In the genomic region with DNA sequence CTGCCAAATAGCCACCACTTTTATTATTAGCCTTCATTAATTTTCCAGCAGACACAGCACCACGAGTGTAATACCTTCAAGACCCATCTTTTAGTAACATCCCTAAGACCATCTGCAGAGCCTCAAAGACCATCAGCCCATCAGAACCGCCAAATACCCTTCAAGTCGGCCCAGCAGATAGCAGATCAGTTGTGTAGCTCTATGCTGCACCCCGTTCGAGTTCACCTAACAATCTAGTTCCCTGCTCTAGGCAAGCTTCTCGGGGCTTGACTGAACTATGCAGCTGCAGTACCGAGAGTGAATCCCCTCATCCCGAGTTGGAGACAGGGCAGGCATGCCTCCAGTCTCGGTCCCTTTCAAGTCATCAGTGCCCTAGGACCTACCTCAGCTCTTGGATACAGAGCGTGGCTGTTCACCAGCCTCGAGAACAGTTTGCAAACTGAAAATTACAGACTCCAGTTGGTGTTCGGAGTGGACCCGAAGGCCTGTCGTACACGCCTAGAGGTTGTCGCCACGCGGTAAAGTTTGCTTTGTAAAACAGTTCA, we compare ENCODE assay signal across 8 mouse cellular contexts. TPM values are rescaled to one million over a fixed set of nuclear protein-coding genes. Genes with fewer than 3 reads are reported as not detected.
DNase-seq lines count a peak whose midpoint lies in the region; ATAC-seq and TF ChIP-seq lines count a peak whose summit lies in the region.

No protein-coding gene starts in this region.

- ATAC-seq in kidney, postnatal 0 days (replicated peaks; ENCODE audit: low FRiP score, low read depth), result peak; percentile 52
- no peak; the same call in none of the 2 replicates for ATAC-seq in embryonic facial prominence, embryonic 12.5 days (ENCODE audit: insufficient number of reproducible peaks, insufficient read depth, low FRiP score, low TSS enrichment)
- ATAC-seq in intestine, postnatal 0 days, result peak; percentile 47
- ATAC-seq in neural tube, embryonic 12.5 days (ENCODE audit: low FRiP score, low read depth), result peak; percentile 69

- no peak overlapping the region for H3K27ac ChIP-seq in kidney, postnatal 0 days
- H3K27ac ChIP-seq in embryonic facial prominence, embryonic 12.5 days, result no peak overlapping the region
- no peak overlapping the region for H3K27ac ChIP-seq in intestine, postnatal 0 days (ENCODE audit: low read depth, low read length)
- no peak overlapping the region for H3K27ac ChIP-seq in neural tube, embryonic 12.5 days

- H3K4me2 ChIP-seq in kidney, postnatal 0 days (ENCODE audit: low read length), result peak overlapping the region; percentile 53
- H3K4me2 ChIP-seq in embryonic facial prominence, embryonic 12.5 days (replicated peaks), result peak overlapping the region; percentile 57
- peak overlapping the region; percentile 60 for H3K4me2 ChIP-seq in intestine, postnatal 0 days (replicated peaks; ENCODE audit: low read depth)
- H3K4me2 ChIP-seq in neural tube, embryonic 12.5 days (replicated peaks), result peak overlapping the region; percentile 61

- H3K27me3 ChIP-seq in kidney, postnatal 0 days (ENCODE audit: insufficient read depth, low read length), result no peaks in the 10 kb centered on the region
- H3K27me3 ChIP-seq in embryonic facial prominence, embryonic 12.5 days, result no peaks in the 10 kb centered on the region
- no peaks in the 10 kb centered on the region for H3K27me3 ChIP-seq in intestine, postnatal 0 days (replicated peaks; ENCODE audit: control insufficient read depth, insufficient read depth, low read length)
- H3K27me3 ChIP-seq in neural tube, embryonic 12.5 days (replicated peaks), result no peaks in the 10 kb centered on the region

- H3K4me3 ChIP-seq in kidney, postnatal 0 days (replicated peaks; ENCODE audit: low read depth, low read length), result peak overlapping the region; percentile 44
- peak overlapping the region; percentile 55 for H3K4me3 ChIP-seq in embryonic facial prominence, embryonic 12.5 days
- H3K4me3 ChIP-seq in intestine, postnatal 0 days (ENCODE audit: low read depth, low read length), result peak overlapping the region; percentile 61
- peak overlapping the region; percentile 48 for H3K4me3 ChIP-seq in neural tube, embryonic 12.5 days

- no peaks in the 10 kb centered on the region for H3K36me3 ChIP-seq in kidney, postnatal 0 days (ENCODE audit: insufficient read depth, low read length)
- H3K36me3 ChIP-seq in embryonic facial prominence, embryonic 12.5 days, result peaks cover 3% of the 10 kb centered on the region; the same call in 1 of the 2 replicates
- no peaks in the 10 kb centered on the region for H3K36me3 ChIP-seq in intestine, postnatal 0 days (ENCODE audit: control insufficient read depth, insufficient read depth)
- H3K36me3 ChIP-seq in neural tube, embryonic 12.5 days, result no peaks in the 10 kb centered on the region

- no peaks in the 10 kb centered on the region for H3K4me1 ChIP-seq in kidney, postnatal 0 days (replicated peaks; ENCODE audit: insufficient read depth, low read length)
- no peaks in the 10 kb centered on the region for H3K4me1 ChIP-seq in embryonic facial prominence, embryonic 12.5 days
- no peaks in the 10 kb centered on the region for H3K4me1 ChIP-seq in intestine, postnatal 0 days (replicated peaks; ENCODE audit: control insufficient read depth, insufficient read depth, low read length)
- H3K4me1 ChIP-seq in neural tube, embryonic 12.5 days, result peaks cover 6% of the 10 kb centered on the region

- no peak for TF ChIP-seq CTCF in kidney, postnatal 0 days (IDR thresholded peaks at IDR 0.05; ENCODE audit: low read depth)
- no peak for TF ChIP-seq CTCF in intestine, postnatal 0 days (IDR thresholded peaks at IDR 0.05; ENCODE audit: low read depth)

- peak overlapping the region; percentile 59 for H3K9ac ChIP-seq in kidney, postnatal 0 days (ENCODE audit: low read depth, low read length)
- peak overlapping the region; percentile 58 for H3K9ac ChIP-seq in embryonic facial prominence, embryonic 12.5 days
- H3K9ac ChIP-seq in intestine, postnatal 0 days (ENCODE audit: low read depth, low read length), result peak overlapping the region; percentile 53
- H3K9ac ChIP-seq in neural tube, embryonic 12.5 days, result peak overlapping the region; percentile 54

- no peaks in the 10 kb centered on the region for H3K9me3 ChIP-seq in kidney, postnatal 0 days (replicated peaks; ENCODE audit: low read length)
- H3K9me3 ChIP-seq in embryonic facial prominence, embryonic 12.5 days, result no peaks in the 10 kb centered on the region
- no peaks in the 10 kb centered on the region for H3K9me3 ChIP-seq in intestine, postnatal 0 days (ENCODE audit: control insufficient read depth)
- no peaks in the 10 kb centered on the region for H3K9me3 ChIP-seq in neural tube, embryonic 12.5 days

- peak; percentile 4 for DNase-seq in kidney, postnatal 0 days (ENCODE audit: low spot score)
- DNase-seq in kidney, postnatal 25 days, result no peak
- DNase-seq in embryo, embryonic 10.5 days (ENCODE audit: low spot score), result no peak
- DNase-seq in cerebellum, adult 8-10 months, result no peak
- no peak for DNase-seq in adrenal gland, adult 2 months

- WGBS in kidney, postnatal 0 days, result 28% methylated on average over 18 of the region's 18 CpGs
- WGBS in embryonic facial prominence, embryonic 12.5 days, result 22% methylated on average over 18 of the region's 18 CpGs
- 17% methylated on average over 18 of the region's 18 CpGs for WGBS in intestine, postnatal 0 days
- 16% methylated on average over 18 of the region's 18 CpGs for WGBS in neural tube, embryonic 12.5 days

RNA-seq across cellular contexts. Expression of a gene that starts 0.3 kb away (rescaled TPM):
- 27.7 and 29.2 TPM in 2 replicates for polyA plus RNA-seq in kidney, postnatal 0 days (2015; fragmentation: Nextera tagmentation; extraction: Ambion mirVana)
- polyA plus RNA-seq in embryonic facial prominence, embryonic 12.5 days (2016; fragmentation: Nextera tagmentation; extraction: Ambion mirVana), result 43.1 and 47.0 TPM in 2 replicates
- polyA plus RNA-seq in intestine, postnatal 0 days (2015; fragmentation: Nextera tagmentation; extraction: Ambion mirVana), result 13.1 and 14.1 TPM in 2 replicates
- 45.8 and 46.3 TPM in 2 replicates for polyA plus RNA-seq in neural tube, embryonic 12.5 days (2016; fragmentation: Nextera tagmentation; extraction: Ambion mirVana)
- total RNA-seq in adrenal gland, adult 2 months (2021), result 10 to 100 TPM; 21.7 to 23.5 TPM
- polyA plus RNA-seq in adrenal gland, adult 2 months (2012; rRNA removed), result 26.1 and 37.8 TPM in 2 replicates

RNA-seq across cellular contexts. Expression of a gene that starts 19.1 kb away (rescaled TPM):
- polyA plus RNA-seq in kidney, postnatal 0 days (2015; fragmentation: Nextera tagmentation; extraction: Ambion mirVana), result 0.42 and 0.93 TPM in 2 replicates
- polyA plus RNA-seq in embryonic facial prominence, embryonic 12.5 days (2016; fragmentation: Nextera tagmentation; extraction: Ambion mirVana), result 1.4 and 1.5 TPM in 2 replicates
- 1.1 and 1.3 TPM in 2 replicates for polyA plus RNA-seq in intestine, postnatal 0 days (2015; fragmentation: Nextera tagmentation; extraction: Ambion mirVana)
- polyA plus RNA-seq in neural tube, embryonic 12.5 days (2016; fragmentation: Nextera tagmentation; extraction: Ambion mirVana), result 6.4 and 6.9 TPM in 2 replicates
- under 1 TPM in 1 of 2 experiments, not detected in 1; 0.32 TPM for total RNA-seq in adrenal gland, adult 2 months (2021)
- 0.11 TPM in 1 of 2 replicates, not detected in the other for polyA plus RNA-seq in adrenal gland, adult 2 months (2012; rRNA removed)

RNA-seq across cellular contexts. Expression of a gene that starts 45.5 kb away (rescaled TPM):
- polyA plus RNA-seq in kidney, postnatal 0 days (2015; fragmentation: Nextera tagmentation; extraction: Ambion mirVana), result 7.7 and 8.9 TPM in 2 replicates
- 12.2 and 14.8 TPM in 2 replicates for polyA plus RNA-seq in embryonic facial prominence, embryonic 12.5 days (2016; fragmentation: Nextera tagmentation; extraction: Ambion mirVana)
- 4.3 TPM in 2 replicates for polyA plus RNA-seq in intestine, postnatal 0 days (2015; fragmentation: Nextera tagmentation; extraction: Ambion mirVana)
- polyA plus RNA-seq in neural tube, embryonic 12.5 days (2016; fragmentation: Nextera tagmentation; extraction: Ambion mirVana), result 32.3 and 36.2 TPM in 2 replicates
- total RNA-seq in adrenal gland, adult 2 months (2021), result 1 to 10 TPM; 7.1 to 8.7 TPM
- 38.0 and 43.0 TPM in 2 replicates for polyA plus RNA-seq in adrenal gland, adult 2 months (2012; rRNA removed)

RNA-seq across cellular contexts. Expression of a gene that starts 58.5 kb away (rescaled TPM):
- 50.9 and 54.2 TPM in 2 replicates for polyA plus RNA-seq in kidney, postnatal 0 days (2015; fragmentation: Nextera tagmentation; extraction: Ambion mirVana)
- 28.4 and 30.8 TPM in 2 replicates for polyA plus RNA-seq in embryonic facial prominence, embryonic 12.5 days (2016; fragmentation: Nextera tagmentation; extraction: Ambion mirVana)
- polyA plus RNA-seq in intestine, postnatal 0 days (2015; fragmentation: Nextera tagmentation; extraction: Ambion mirVana), result 67.1 and 73.3 TPM in 2 replicates
- 33.0 and 36.0 TPM in 2 replicates for polyA plus RNA-seq in neural tube, embryonic 12.5 days (2016; fragmentation: Nextera tagmentation; extraction: Ambion mirVana)
- 100 to 1,000 TPM in 1 of 2 experiments, 10 to 100 TPM in 1; 55.1 to 112 TPM for total RNA-seq in adrenal gland, adult 2 months (2021)
- polyA plus RNA-seq in adrenal gland, adult 2 months (2012; rRNA removed), result 170 and 218 TPM in 2 replicates
